Mouse (Mus musculus) olfactory bulb, adult 2 months (tissue): ENCODE results near the gene Rbm19. TPM values are rescaled to one million over a fixed set of nuclear protein-coding genes. Genes with fewer than 3 reads are reported as not detected.
A peak's percentile ranks its signal among the peaks of the same experiment; 100 is the strongest.
"Not testable (repeated sequence)": the region's sequence is repeated elsewhere in the genome, so short reads cannot be mapped to it uniquely, and the experiment has no call there.

ENCODE experiments used
- H3K27ac ChIP-seq: fragments of 200-500 bp; 2 replicates; pipeline ENCODE4 v1.5.1; 2012; ENCODE audit warnings: low read depth, low read length; ENCODE audit not compliant: insufficient read depth
- H3K4me1 ChIP-seq: fragments of 200-500 bp; 2 replicates; pipeline ENCODE4 v1.6.1; 2012; ENCODE audit warnings: low read length; ENCODE audit not compliant: control insufficient read depth, insufficient read depth
- H3K4me3 ChIP-seq: fragments of 200-500 bp; 2 replicates; pipeline ENCODE4 v1.5.1; 2012; ENCODE audit warnings: mild to moderate bottlenecking, low read depth, low read length, moderate library complexity; ENCODE audit not compliant: insufficient read depth
- CTCF ChIP-seq: fragments of 200-500 bp; IDR thresholded peaks from 2 replicates; pipeline ENCODE4 v1.5.1; 2012; ENCODE audit warnings: low read depth, mild to moderate bottlenecking, low read length, moderate library complexity; ENCODE audit not compliant: insufficient read depth
- POLR2A ChIP-seq: fragments of 200-500 bp; IDR thresholded peaks from 2 replicates; pipeline ENCODE4 v1.6.1; 2012; ENCODE audit warnings: mild to moderate bottlenecking, low read depth, low read length, moderate library complexity; ENCODE audit not compliant: insufficient read depth
- WGBS: fragments of 180-500 bp; shearing (Covaris S2); methylation state at CpG from one replicate; pipeline ENCODE4 v1.1.7; 2018; 5-methylcytosine and 5-hydroxymethylcytosine counted together
- polyA plus RNA-seq: library from polyadenylated mRNA; stranded (reverse); fragments of >200 nt; gene quantifications from 2 replicates; pipeline ENCODE4 v1.2.4, GENCODE M21; 2012; ENCODE audit warnings: low replicate concordance; ENCODE audit not compliant: missing spikeins, insufficient read depth, insufficient read length

Rbm19 gene
- polyA plus RNA-seq, 1 experiment = not detected

- H3K4me3 ChIP-seq = no peak overlapping the region
- WGBS = 18% methylated on average over 12 of the region's 12 CpGs
- no peak overlapping the region for H3K27ac ChIP-seq
- TF ChIP-seq POLR2A (no peak), CTCF (peak; percentile 100)
- H3K4me1 ChIP-seq = no peaks in the 10 kb centered on the region
These were observed 13.5 kb upstream of the Rbm19 start for GRCm38 (mm10) chr5:120102732-120103131.

GRCm38 (mm10) chr5:120103458-120103857 lies 12.8 kb upstream of the Rbm19 start:
- no peak overlapping the region for H3K27ac ChIP-seq
- TF ChIP-seq CTCF = no peak
- no peak for TF ChIP-seq POLR2A
- no peak overlapping the region for H3K4me3 ChIP-seq
- H3K4me1 ChIP-seq = no peaks in the 10 kb centered on the region
- 75% methylated on average over 12 of the region's 12 CpGs for WGBS

- 25% methylated on average over 12 of the region's 12 CpGs for WGBS
These were observed 9.7 kb upstream of the Rbm19 start for GRCm38 (mm10) chr5:120106424-120107073.

GRCm38 (mm10) chr5:120114361-120114760 lies 1.9 kb upstream of the Rbm19 start:
- 87% methylated on average over 12 of the region's 12 CpGs for WGBS
- TF ChIP-seq POLR2A (no peak), CTCF (no peak)
- Histone ChIP-seq H3K4me3 (no peak overlapping the region), H3K4me1 (peaks cover 4% of the 10 kb centered on the region), H3K27ac (no peak overlapping the region)

More at GRCm38 (mm10) chr5:120106424-120107073, 9.7 kb upstream of the Rbm19 start:
- TF ChIP-seq POLR2A = no peak
- TF ChIP-seq CTCF = peak; percentile 78; the same call in 1 of the 2 replicates
- H3K4me1 ChIP-seq = no peaks in the 10 kb centered on the region
- no peak overlapping the region for H3K27ac ChIP-seq
- H3K4me3 ChIP-seq = no peak overlapping the region

GRCm38 (mm10) chr5:120117161-120117560 lies 896 bp downstream of the Rbm19 start:
- not testable (repeated sequence) for H3K4me1 ChIP-seq, H3K27ac ChIP-seq, H3K4me3 ChIP-seq
- WGBS = 45% methylated on average over 3 of the region's 3 CpGs

GRCm38 (mm10) chr5:120124881-120125690 lies 8.8 kb downstream of the Rbm19 start:
- H3K4me1 ChIP-seq = no peaks in the 10 kb centered on the region
- H3K4me3 ChIP-seq = no peak overlapping the region
- 91% methylated on average over 16 of the region's 16 CpGs for WGBS
- TF ChIP-seq CTCF (no peak), POLR2A (no peak)
- no peak overlapping the region for H3K27ac ChIP-seq

- Histone ChIP-seq H3K4me3 (no peak overlapping the region), H3K4me1 (no peaks in the 10 kb centered on the region), H3K27ac (no peak overlapping the region)
- TF ChIP-seq POLR2A (no peak), CTCF (peak; percentile 53; the same call in 1 of the 2 replicates)
- 53% methylated on average over 10 of the region's 10 CpGs for WGBS
These were observed 11.4 kb downstream of the Rbm19 start for GRCm38 (mm10) chr5:120127641-120128040.

- no peak for TF ChIP-seq CTCF
- TF ChIP-seq POLR2A = no peak
- H3K27ac ChIP-seq = no peak overlapping the region
- no peak overlapping the region for H3K4me3 ChIP-seq
- WGBS = 87% methylated on average over 5 of the region's 5 CpGs
- no peaks in the 10 kb centered on the region for H3K4me1 ChIP-seq
These were observed 12.2 kb downstream of the Rbm19 start for GRCm38 (mm10) chr5:120128511-120128910.

GRCm38 (mm10) chr5:120129070-120129469 lies 12.8 kb downstream of the Rbm19 start:
- 86% methylated on average over 7 of the region's 7 CpGs for WGBS
- H3K4me1 ChIP-seq = no peaks in the 10 kb centered on the region
- no peak for TF ChIP-seq POLR2A
- no peak for TF ChIP-seq CTCF
- no peak overlapping the region for H3K4me3 ChIP-seq
- H3K27ac ChIP-seq = no peak overlapping the region

GRCm38 (mm10) chr5:120129761-120130160 lies 13.5 kb downstream of the Rbm19 start:
- 93% methylated on average over 7 of the region's 7 CpGs for WGBS
- Histone ChIP-seq H3K27ac (no peak overlapping the region), H3K4me3 (no peak overlapping the region), H3K4me1 (no peaks in the 10 kb centered on the region)
- TF ChIP-seq CTCF (no peak), POLR2A (no peak)
